Mouse (Mus musculus) natural killer cell, adult 2 months (primary cell): Measurements from ENCODE around the gene Gdi1.

Experiments
- DNase-seq, 2 experiments: peaks; one replicate each; pipeline ENCODE4 v3.0.0; 2022; ENCODE audit warnings: low spot score in 2 of 2

Gene Gdi1

GRCm38 (mm10) chrX:74304867-74305700 is at the start of gene Gdi1:
Gene Gdi1, plus strand, starts transcription at chrX:74304998.
- peak; percentile 74 to 80 for DNase-seq

GRCm38 (mm10) chrX:74257746-74258145 is 47.1 kb upstream of the Gdi1 start:
- no peak for DNase-seq

GRCm38 (mm10) chrX:74269736-74270061 is 35.1 kb upstream of the Gdi1 start:
- DNase-seq: no peak

- DNase-seq: peak; percentile 92 to 94
Observed at GRCm38 (mm10) chrX:74270062-74270901, 34.5 kb upstream of the Gdi1 start, which contains the start of gene Rpl10. Gene Rpl10, plus strand, starts transcription at chrX:74270812.

GRCm38 (mm10) chrX:74270902-74271551 is 33.8 kb upstream of the Gdi1 start:
- peak; percentile 49 to 64 for DNase-seq

- DNase-seq: no peak
Observed at GRCm38 (mm10) chrX:74273422-74274322, 31.1 kb upstream of the Gdi1 start.

GRCm38 (mm10) chrX:74277916-74278315 is 26.9 kb upstream of the Gdi1 start:
- no peak for DNase-seq

- DNase-seq: no peak
Observed at GRCm38 (mm10) chrX:74281041-74281731, 23.6 kb upstream of the Gdi1 start.

- DNase-seq: peak; percentile 53 to 55
Observed at GRCm38 (mm10) chrX:74281732-74282394, 22.9 kb upstream of the Gdi1 start, which contains the start of the genes Taz and Dnase1l1. Gene Taz, plus strand, starts transcription at chrX:74281912. Gene Dnase1l1, minus strand, starts transcription at chrX:74282337.

- peak; percentile 66 to 78 for DNase-seq
Observed at GRCm38 (mm10) chrX:74282395-74283091, 22.3 kb upstream of the Gdi1 start.

GRCm38 (mm10) chrX:74283092-74283437 is 21.7 kb upstream of the Gdi1 start:
- no peak for DNase-seq

GRCm38 (mm10) chrX:74293431-74293830 is 11.4 kb upstream of the Gdi1 start:
- no peak for DNase-seq

GRCm38 (mm10) chrX:74296538-74297448 is 8.0 kb upstream of the Gdi1 start, which contains the start of gene Atp6ap1:
Gene Atp6ap1, plus strand, starts transcription at chrX:74297097.
- peak; percentile 90 to 94 for DNase-seq

- no peak for DNase-seq
Observed at GRCm38 (mm10) chrX:74298348-74298747, 6.5 kb upstream of the Gdi1 start.

GRCm38 (mm10) chrX:74299721-74300120 is 5.1 kb upstream of the Gdi1 start:
- no peak for DNase-seq

GRCm38 (mm10) chrX:74312540-74313464 is 8.0 kb downstream of the Gdi1 start, which contains the start of gene Fam50a:
Gene Fam50a, plus strand, starts transcription at chrX:74313033.
- DNase-seq: peak; percentile 76 to 89

- peak; percentile 55 to 64 for DNase-seq
Observed at GRCm38 (mm10) chrX:74328725-74329161, 23.9 kb downstream of the Gdi1 start, which contains the start of gene Plxna3. Gene Plxna3, plus strand, starts transcription at chrX:74329066.
